Mouse (Mus musculus) liver, postnatal 0 days (tissue): ENCODE measurements around the gene Gm49486. TPM values are rescaled to one million over a fixed set of nuclear protein-coding genes. Genes with fewer than 3 reads are reported as not detected.

Experiments used
- ATAC-seq: fragments of 200-750 bp; cut with Nextera tagmentation; 2 replicates; pipeline ENCODE4 v1.8.0; 2017; ENCODE audit warnings: mild to moderate bottlenecking, moderate library complexity
- DNase-seq: peaks from one replicate; pipeline ENCODE4 v3.0.0-alpha.2; 2016
- H3K27ac ChIP-seq: fragments of 300-500 bp; sonication (generic); 2 replicates; pipeline ENCODE4 v1.5.1; 2014; ENCODE audit warnings: antibody characterized with exemption, moderate library complexity, mild to moderate bottlenecking, low read depth
- H3K27me3 ChIP-seq: fragments of 300-500 bp; sonication (generic); 2 replicates; pipeline ENCODE4 v1.6.1; 2014; ENCODE audit warnings: low read length, control low read depth, mixed read lengths; ENCODE audit not compliant: insufficient read depth
- H3K36me3 ChIP-seq: fragments of 300-500 bp; sonication (generic); replicated peaks from 2 replicates; pipeline ENCODE4 v1.6.1; 2014; ENCODE audit warnings: mild to moderate bottlenecking, control low read depth, low read length, moderate library complexity, mixed read lengths; ENCODE audit not compliant: insufficient read depth
- H3K4me1 ChIP-seq: fragments of 300-500 bp; sonication (generic); 2 replicates; pipeline ENCODE4 v1.6.1; 2014; ENCODE audit warnings: antibody characterized with exemption, mild to moderate bottlenecking, control low read depth; ENCODE audit not compliant: insufficient read depth
- H3K4me2 ChIP-seq: fragments of 300-500 bp; sonication (generic); 2 replicates; pipeline ENCODE4 v1.6.1; 2014; ENCODE audit warnings: low read depth, mild to moderate bottlenecking, low read length, moderate library complexity, mixed read lengths
- H3K4me3 ChIP-seq: fragments of 300-500 bp; sonication (generic); 2 replicates; pipeline ENCODE4 v1.5.1; 2014; ENCODE audit warnings: low read depth, low read length
- H3K9ac ChIP-seq: fragments of 300-500 bp; sonication (generic); replicated peaks from 2 replicates; pipeline ENCODE4 v1.6.1; 2014; ENCODE audit warnings: mild to moderate bottlenecking, moderate library complexity
- H3K9me3 ChIP-seq: fragments of 300-500 bp; sonication (generic); 2 replicates; pipeline ENCODE4 v1.6.1; 2016; ENCODE audit warnings: mild to moderate bottlenecking, control low read depth, low read length, mixed read lengths
- CTCF ChIP-seq: sonication (generic); IDR thresholded peaks from 2 replicates; pipeline ENCODE4 v1.5.1; 2016; ENCODE audit warnings: antibody characterized with exemption, low read depth
- EP300 ChIP-seq: IDR thresholded peaks from 2 replicates; pipeline ENCODE4 v1.6.1; 2016; ENCODE audit warnings: antibody characterized with exemption, low read depth, mild to moderate bottlenecking
- WGBS: fragments of 180-500 bp; shearing (Covaris S2); extraction: QIAGEN DNeasy Blood & Tissue Kit; methylation state at CpG from one replicate; pipeline ENCODE4 v1.1.7; 2014; ENCODE audit not compliant: insufficient replicate concordance; 5-methylcytosine and 5-hydroxymethylcytosine counted together
- polyA plus RNA-seq: library from polyadenylated mRNA; unstranded; fragments of >200 nt; fragmentation: Nextera tagmentation; extraction: Ambion mirVana; gene quantifications from 2 replicates; pipeline ENCODE4 v1.2.1, GENCODE M21; 2015

The Gm49486 gene
- polyA plus RNA-seq, 1 experiment from 2014 or later = 0.08 TPM

- ATAC-seq = no peak
- 43% methylated on average over 10 of the region's 10 CpGs for WGBS
- no peaks in the 10 kb centered on the region for H3K4me1 ChIP-seq
Measured at GRCm38 (mm10) chr15:79202575-79202974, 26.6 kb upstream of the Gm49486 start.

GRCm38 (mm10) chr15:79208211-79208610, 21.0 kb upstream of the Gm49486 start:
- Histone ChIP-seq H3K27me3 (no peaks in the 10 kb centered on the region), H3K4me1 (no peaks in the 10 kb centered on the region), H3K36me3 (no peaks in the 10 kb centered on the region), H3K9me3 (no peaks in the 10 kb centered on the region), H3K27ac (no peak overlapping the region), H3K9ac (no peak overlapping the region), H3K4me3 (no peak overlapping the region), H3K4me2 (no peak overlapping the region)
- TF ChIP-seq CTCF (no peak), EP300 (no peak)
- 73% methylated on average over 6 of the region's 6 CpGs for WGBS
- ATAC-seq = no peak
- DNase-seq = no peak

More at GRCm38 (mm10) chr15:79202575-79202974, 26.6 kb upstream of the Gm49486 start:
- no peaks in the 10 kb centered on the region; the same call in 1 of the 2 replicates for H3K27me3 ChIP-seq
- no peak overlapping the region for H3K4me2 ChIP-seq
- TF ChIP-seq EP300 (no peak), CTCF (no peak)
- no peak overlapping the region for H3K27ac ChIP-seq
- no peaks in the 10 kb centered on the region for H3K36me3 ChIP-seq
- H3K9me3 ChIP-seq = no peaks in the 10 kb centered on the region
- DNase-seq = no peak
- H3K4me3 ChIP-seq = no peak overlapping the region
- no peak overlapping the region for H3K9ac ChIP-seq

- DNase-seq (no peak), ATAC-seq (no peak)
- H3K36me3 ChIP-seq = no peaks in the 10 kb centered on the region
- 0 out of 2 replicates have a peak overlapping the region, but pooled peaks have one; percentile 11 for H3K4me2 ChIP-seq
- no peak overlapping the region for H3K27ac ChIP-seq
- no peak overlapping the region for H3K9ac ChIP-seq
- 56% methylated on average over 26 of the region's 27 CpGs for WGBS
- no peak overlapping the region for H3K4me3 ChIP-seq
- H3K27me3 ChIP-seq = no peaks in the 10 kb centered on the region
- no peaks in the 10 kb centered on the region for H3K9me3 ChIP-seq
- no peaks in the 10 kb centered on the region for H3K4me1 ChIP-seq
- no peak for TF ChIP-seq CTCF
- TF ChIP-seq EP300 = no peak
Measured at GRCm38 (mm10) chr15:79208758-79209439, 20.3 kb upstream of the Gm49486 start.

- no peaks in the 10 kb centered on the region for H3K9me3 ChIP-seq
- 73% methylated on average over 2 of the region's 2 CpGs for WGBS
- no peaks in the 10 kb centered on the region for H3K27me3 ChIP-seq
- no peaks in the 10 kb centered on the region for H3K4me1 ChIP-seq
- ATAC-seq (no peak), DNase-seq (no peak)
- H3K27ac ChIP-seq = no peak overlapping the region
- no peak overlapping the region for H3K4me2 ChIP-seq
- TF ChIP-seq CTCF (no peak), EP300 (no peak)
- no peak overlapping the region for H3K9ac ChIP-seq
- no peaks in the 10 kb centered on the region for H3K36me3 ChIP-seq
- H3K4me3 ChIP-seq = no peak overlapping the region
Measured at GRCm38 (mm10) chr15:79210357-79210756, 18.8 kb upstream of the Gm49486 start.

GRCm38 (mm10) chr15:79212750-79213446, 16.3 kb upstream of the Gm49486 start:
- Histone ChIP-seq H3K36me3 (no peaks in the 10 kb centered on the region), H3K27ac (no peak overlapping the region), H3K4me1 (no peaks in the 10 kb centered on the region), H3K27me3 (no peaks in the 10 kb centered on the region), H3K4me3 (no peak overlapping the region), H3K9me3 (no peaks in the 10 kb centered on the region), H3K4me2 (no peak overlapping the region), H3K9ac (no peak overlapping the region)
- DNase-seq (no peak), ATAC-seq (no peak)
- TF ChIP-seq CTCF (no peak), EP300 (no peak)
- 89% methylated on average over 26 of the region's 26 CpGs for WGBS

GRCm38 (mm10) chr15:79213591-79213990, 15.6 kb upstream of the Gm49486 start:
- WGBS = 76% methylated on average over 6 of the region's 6 CpGs
- Histone ChIP-seq H3K36me3 (no peaks in the 10 kb centered on the region), H3K27ac (no peak overlapping the region), H3K4me1 (no peaks in the 10 kb centered on the region), H3K9me3 (no peaks in the 10 kb centered on the region), H3K27me3 (no peaks in the 10 kb centered on the region), H3K9ac (no peak overlapping the region), H3K4me2 (no peak overlapping the region), H3K4me3 (no peak overlapping the region)
- TF ChIP-seq EP300 (no peak), CTCF (no peak)
- no peak for DNase-seq
- ATAC-seq = no peak
